Mouse (Mus musculus): ENCODE measurements around the gene Gm49325. TPM values are rescaled to one million over a fixed set of nuclear protein-coding genes. Genes with fewer than 3 reads are reported as not detected.

The Gm49325 gene
- total and polyA plus RNA-seq, 3 experiments = not detected

DNA sequence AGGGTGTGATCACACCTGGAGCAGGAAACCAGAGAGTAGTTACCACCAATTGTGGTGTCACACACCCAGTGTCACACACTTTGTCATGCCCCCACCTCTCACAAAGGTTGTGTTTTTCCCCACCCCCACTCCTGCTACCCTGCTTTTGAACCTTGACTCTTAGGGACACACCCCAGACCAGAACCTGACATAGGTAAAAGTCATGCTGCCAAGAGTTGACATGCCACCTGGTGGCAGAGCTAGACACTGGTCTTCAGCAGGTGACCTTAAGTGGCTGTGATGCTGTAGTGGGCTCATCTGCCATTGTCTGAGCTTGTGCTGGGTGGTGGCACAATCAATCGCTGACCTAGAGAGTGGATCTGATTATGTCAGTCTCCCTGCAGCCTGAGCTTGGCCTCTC, 24.0 kb downstream of the Gm49325 start:
- no peaks in the 10 kb centered on the region for H3K9me3 ChIP-seq (replicated peaks)
- H3K27me3 ChIP-seq (ENCODE audit: insufficient read depth, low read length) = no peaks in the 10 kb centered on the region
- no peak overlapping the region for H3K4me3 ChIP-seq (ENCODE audit: low read depth, low read length)
- no peak for ATAC-seq (ENCODE audit: extremely low read depth, insufficient number of reproducible peaks, low FRiP score, poor library complexity, severe bottlenecking)
- DNase-seq (ENCODE audit: low spot score) = no peak
- TF ChIP-seq GATA1 (IDR thresholded peaks at IDR 0.05; ENCODE audit: borderline replicate concordance, low read length) (no peak), GATA2 (IDR thresholded peaks at IDR 0.05; ENCODE audit: borderline replicate concordance, low read depth, low read length) (no peak), CTCF (IDR thresholded peaks at IDR 0.05; ENCODE audit: low read depth, low read length) (no peak), POLR2AphosphoS5 (IDR thresholded peaks at IDR 0.05; ENCODE audit: insufficient replicate concordance, low read depth, low read length) (no peak), TAL1 (conservative IDR thresholded peaks at IDR 0.05; ENCODE audit: low read depth, low read length) (no peak)
- H3K4me1 ChIP-seq (ENCODE audit: insufficient read depth, low read depth, low read length) = peaks cover 39% of the 10 kb centered on the region
- peaks cover 90% of the 10 kb centered on the region for H3K36me3 ChIP-seq (replicated peaks)

DNA sequence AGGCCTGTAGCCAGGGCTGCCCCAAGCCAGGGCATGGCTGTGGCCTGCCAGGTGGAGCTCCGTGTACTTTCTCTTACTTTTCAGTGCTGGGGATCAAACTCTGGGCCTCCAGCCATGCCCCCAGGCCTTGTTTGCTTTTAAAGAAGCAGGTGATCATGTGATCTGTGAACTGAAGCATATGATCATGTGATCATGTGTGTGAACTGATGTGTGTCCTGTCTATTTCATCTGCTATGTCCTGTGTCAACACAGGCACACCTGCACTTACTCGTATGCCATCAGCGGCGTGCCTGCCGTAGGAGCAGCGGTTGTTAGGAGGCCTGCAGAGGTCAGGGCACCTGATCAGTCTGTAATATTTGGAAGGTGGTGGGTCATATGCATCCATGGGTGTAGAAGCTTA, 28.0 kb downstream of the Gm49325 start:
- no peak for DNase-seq (ENCODE audit: low spot score)
- Histone ChIP-seq H3K4me1 (ENCODE audit: insufficient read depth, low read depth, low read length) (peaks cover 15% of the 10 kb centered on the region), H3K4me3 (ENCODE audit: low read depth, low read length) (no peak overlapping the region), H3K9me3 (replicated peaks) (no peaks in the 10 kb centered on the region), H3K36me3 (replicated peaks) (peaks cover 98% of the 10 kb centered on the region), H3K27me3 (ENCODE audit: insufficient read depth, low read length) (no peaks in the 10 kb centered on the region)
- no peak for ATAC-seq (ENCODE audit: extremely low read depth, insufficient number of reproducible peaks, low FRiP score, poor library complexity, severe bottlenecking)
- TF ChIP-seq POLR2AphosphoS5 (IDR thresholded peaks at IDR 0.05; ENCODE audit: insufficient replicate concordance, low read depth, low read length) = no peak
- no peak for TF ChIP-seq GATA1 (IDR thresholded peaks at IDR 0.05; ENCODE audit: borderline replicate concordance, low read length)
- TF ChIP-seq GATA2 (IDR thresholded peaks at IDR 0.05; ENCODE audit: borderline replicate concordance, low read depth, low read length) = no peak
- no peak for TF ChIP-seq TAL1 (conservative IDR thresholded peaks at IDR 0.05; ENCODE audit: low read depth, low read length)
- no peak for TF ChIP-seq CTCF (IDR thresholded peaks at IDR 0.05; ENCODE audit: low read depth, low read length)

DNA sequence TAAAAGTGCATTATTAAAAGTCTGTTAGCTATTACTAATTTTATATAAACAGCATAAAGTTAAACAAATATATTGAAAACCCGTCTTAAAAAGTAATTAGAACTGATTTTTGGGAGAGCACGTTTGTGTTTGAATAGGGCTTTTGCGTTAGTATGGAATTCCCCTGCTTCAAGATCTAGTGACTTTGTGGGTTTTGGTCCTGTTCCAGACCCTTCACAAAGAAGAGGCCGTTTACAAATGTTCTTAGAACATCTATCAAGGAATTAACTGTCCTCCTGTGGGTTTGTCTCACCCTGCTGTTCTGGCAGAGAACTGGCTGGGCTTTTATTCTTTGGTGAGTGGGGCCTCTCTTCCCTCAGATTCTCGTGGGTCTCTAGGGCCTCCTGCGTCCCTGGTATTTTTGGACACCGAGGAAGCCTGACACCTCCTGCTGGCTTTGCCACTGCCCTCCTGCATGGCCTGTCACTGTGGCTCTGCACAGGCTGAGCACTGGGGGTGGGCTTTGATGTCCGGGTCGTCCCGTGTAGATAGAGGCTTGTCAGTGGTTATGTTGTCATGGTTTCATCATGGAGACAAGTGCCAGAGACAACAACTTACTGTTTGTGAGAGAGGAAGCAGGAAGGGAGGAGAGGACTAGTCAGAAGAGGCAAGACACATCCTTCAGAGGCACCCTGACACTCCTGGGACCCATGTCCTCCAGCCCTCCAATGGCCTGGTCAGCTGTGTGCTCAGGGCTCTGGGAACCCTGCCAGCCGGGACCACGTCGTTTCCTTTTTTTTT, 28.6 kb downstream of the Gm49325 start:
- no peak for DNase-seq (ENCODE audit: low spot score)
- ATAC-seq (ENCODE audit: extremely low read depth, insufficient number of reproducible peaks, low FRiP score, poor library complexity, severe bottlenecking) = no peak
- no peak for TF ChIP-seq TAL1 (conservative IDR thresholded peaks at IDR 0.05; ENCODE audit: low read depth, low read length)
- TF ChIP-seq CTCF (IDR thresholded peaks at IDR 0.05; ENCODE audit: low read depth, low read length) = no peak
- no peak for TF ChIP-seq GATA2 (IDR thresholded peaks at IDR 0.05; ENCODE audit: borderline replicate concordance, low read depth, low read length)
- TF ChIP-seq GATA1 (IDR thresholded peaks at IDR 0.05; ENCODE audit: borderline replicate concordance, low read length) = no peak
- no peak for TF ChIP-seq POLR2AphosphoS5 (IDR thresholded peaks at IDR 0.05; ENCODE audit: insufficient replicate concordance, low read depth, low read length)
- H3K27me3 ChIP-seq (ENCODE audit: insufficient read depth, low read length) = no peaks in the 10 kb centered on the region
- no peak overlapping the region for H3K4me3 ChIP-seq (ENCODE audit: low read depth, low read length)
- peaks cover 97% of the 10 kb centered on the region for H3K36me3 ChIP-seq (replicated peaks)
- H3K9me3 ChIP-seq (replicated peaks) = no peaks in the 10 kb centered on the region
- peaks cover 11% of the 10 kb centered on the region for H3K4me1 ChIP-seq (ENCODE audit: insufficient read depth, low read depth, low read length)

DNA sequence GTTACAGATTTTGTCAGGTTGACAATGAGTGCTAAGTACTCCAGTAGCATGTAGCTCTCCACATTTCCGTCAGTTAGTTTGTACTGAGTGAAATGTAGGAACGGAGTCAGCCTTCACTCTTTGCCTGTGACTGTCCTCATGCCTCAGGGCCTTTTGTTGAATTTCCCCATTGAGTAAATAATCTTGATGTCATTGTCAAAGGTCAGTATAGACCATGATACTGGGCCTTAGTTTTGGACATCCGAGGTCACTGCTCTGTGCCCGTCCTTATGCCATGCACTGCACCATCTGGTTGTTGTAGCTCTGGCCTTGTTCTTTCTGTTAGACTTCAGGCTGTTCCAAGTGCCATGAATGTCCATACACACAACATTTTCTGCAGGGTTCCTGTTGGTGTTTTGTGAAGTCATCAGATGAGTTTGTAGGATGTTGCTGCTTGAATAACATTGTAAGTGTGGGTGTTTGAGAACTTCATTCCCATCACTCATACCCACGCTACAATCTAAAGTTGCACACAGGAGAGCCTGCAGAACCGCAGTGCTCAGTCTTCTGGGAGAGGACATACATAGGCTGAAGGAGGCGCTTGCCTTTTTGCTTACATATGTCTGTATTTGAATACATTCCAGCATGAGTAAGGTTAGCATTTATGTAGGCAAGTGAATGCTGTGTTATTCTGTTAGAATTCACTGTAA, 30.4 kb downstream of the Gm49325 start:
- Histone ChIP-seq H3K4me3 (ENCODE audit: low read depth, low read length) (no peak overlapping the region), H3K4me1 (ENCODE audit: insufficient read depth, low read depth, low read length) (peaks cover 6% of the 10 kb centered on the region; the same call in 1 of the 2 replicates), H3K9me3 (replicated peaks) (no peaks in the 10 kb centered on the region), H3K27me3 (ENCODE audit: insufficient read depth, low read length) (no peaks in the 10 kb centered on the region), H3K36me3 (replicated peaks) (peaks cover 96% of the 10 kb centered on the region)
- no peak for TF ChIP-seq GATA2 (IDR thresholded peaks at IDR 0.05; ENCODE audit: borderline replicate concordance, low read depth, low read length)
- TF ChIP-seq TAL1 (conservative IDR thresholded peaks at IDR 0.05; ENCODE audit: low read depth, low read length) = no peak
- no peak for TF ChIP-seq GATA1 (IDR thresholded peaks at IDR 0.05; ENCODE audit: borderline replicate concordance, low read length)
- TF ChIP-seq POLR2AphosphoS5 (IDR thresholded peaks at IDR 0.05; ENCODE audit: insufficient replicate concordance, low read depth, low read length) = no peak
- no peak for TF ChIP-seq CTCF (IDR thresholded peaks at IDR 0.05; ENCODE audit: low read depth, low read length)
- no peak for ATAC-seq (ENCODE audit: extremely low read depth, insufficient number of reproducible peaks, low FRiP score, poor library complexity, severe bottlenecking)
- no peak for DNase-seq (ENCODE audit: low spot score)

DNA sequence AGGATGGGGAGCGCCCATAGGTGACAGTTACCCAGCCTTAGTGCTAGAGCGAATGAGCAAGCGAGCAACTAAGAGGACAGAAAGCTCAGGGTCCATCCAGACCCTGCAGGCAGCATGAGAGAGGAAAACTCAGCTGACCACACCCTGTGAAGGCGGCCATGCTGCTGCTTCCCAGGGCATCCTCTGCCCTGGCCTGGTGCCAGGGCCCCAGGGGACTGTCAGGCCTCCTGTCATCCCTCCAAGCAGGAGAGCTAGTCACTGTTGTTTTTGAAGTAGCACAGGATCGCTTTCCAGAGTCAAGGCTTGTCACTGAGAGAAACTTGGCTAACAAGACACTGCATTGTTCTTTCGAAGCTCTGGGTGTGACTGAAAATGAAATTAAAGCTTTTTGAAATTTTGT, 33.0 kb downstream of the Gm49325 start:
- Histone ChIP-seq H3K36me3 (replicated peaks) (peaks cover 94% of the 10 kb centered on the region), H3K27me3 (ENCODE audit: insufficient read depth, low read length) (no peaks in the 10 kb centered on the region), H3K9me3 (replicated peaks) (no peaks in the 10 kb centered on the region), H3K4me3 (ENCODE audit: low read depth, low read length) (no peak overlapping the region), H3K4me1 (ENCODE audit: insufficient read depth, low read depth, low read length) (peaks cover 8% of the 10 kb centered on the region)
- ATAC-seq (ENCODE audit: extremely low read depth, insufficient number of reproducible peaks, low FRiP score, poor library complexity, severe bottlenecking) (no peak), DNase-seq (ENCODE audit: low spot score) (no peak)
- TF ChIP-seq GATA2 (IDR thresholded peaks at IDR 0.05; ENCODE audit: borderline replicate concordance, low read depth, low read length) = no peak
- no peak for TF ChIP-seq POLR2AphosphoS5 (IDR thresholded peaks at IDR 0.05; ENCODE audit: insufficient replicate concordance, low read depth, low read length)
- TF ChIP-seq GATA1 (IDR thresholded peaks at IDR 0.05; ENCODE audit: borderline replicate concordance, low read length) = no peak
- TF ChIP-seq TAL1 (conservative IDR thresholded peaks at IDR 0.05; ENCODE audit: low read depth, low read length) = no peak
- TF ChIP-seq CTCF (IDR thresholded peaks at IDR 0.05; ENCODE audit: low read depth, low read length) = no peak

DNA sequence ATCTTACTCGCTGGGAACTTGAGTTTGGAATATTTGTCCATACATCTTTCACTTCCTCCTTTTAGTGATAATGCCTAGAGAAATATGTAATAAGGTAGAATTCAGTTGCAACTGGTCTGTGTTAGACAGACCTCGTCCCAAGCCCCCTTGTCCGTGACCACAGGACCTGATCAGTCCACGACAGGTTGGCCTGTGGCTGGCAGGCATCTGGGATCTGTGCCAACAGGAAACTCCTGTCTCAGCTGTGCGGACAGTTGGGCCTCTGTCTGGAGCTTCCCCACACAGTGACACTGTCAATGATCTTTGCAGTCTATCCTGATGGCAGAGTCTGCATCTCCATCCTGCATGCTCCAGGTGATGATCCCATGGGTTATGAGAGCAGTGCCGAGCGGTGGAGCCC, 37.2 kb downstream of the Gm49325 start:
- ATAC-seq (ENCODE audit: extremely low read depth, insufficient number of reproducible peaks, low FRiP score, poor library complexity, severe bottlenecking) (no peak), DNase-seq (ENCODE audit: low spot score) (no peak)
- H3K4me3 ChIP-seq (ENCODE audit: low read depth, low read length) = no peak overlapping the region
- H3K9me3 ChIP-seq (replicated peaks) = no peaks in the 10 kb centered on the region
- TF ChIP-seq TAL1 (conservative IDR thresholded peaks at IDR 0.05; ENCODE audit: low read depth, low read length) (no peak), GATA2 (IDR thresholded peaks at IDR 0.05; ENCODE audit: borderline replicate concordance, low read depth, low read length) (no peak), CTCF (IDR thresholded peaks at IDR 0.05; ENCODE audit: low read depth, low read length) (no peak), POLR2AphosphoS5 (IDR thresholded peaks at IDR 0.05; ENCODE audit: insufficient replicate concordance, low read depth, low read length) (no peak), GATA1 (IDR thresholded peaks at IDR 0.05; ENCODE audit: borderline replicate concordance, low read length) (no peak)
- H3K27me3 ChIP-seq (ENCODE audit: insufficient read depth, low read length) = no peaks in the 10 kb centered on the region
- peaks cover 94% of the 10 kb centered on the region for H3K36me3 ChIP-seq (replicated peaks)
- H3K4me1 ChIP-seq (ENCODE audit: insufficient read depth, low read depth, low read length) = peaks cover 8% of the 10 kb centered on the region

Data from G1E (cell line).